Mouse (Mus musculus) cerebral cortex, adult 2 months (tissue): ENCODE measurements around the gene Gdpgp1.

Experiments
- WGBS: fragments of 180-500 bp; shearing (Covaris S2); methylation state at CpG from one replicate; pipeline ENCODE4 v1.1.7; 2018; 5-methylcytosine and 5-hydroxymethylcytosine counted together

Gene Gdpgp1

DNA sequence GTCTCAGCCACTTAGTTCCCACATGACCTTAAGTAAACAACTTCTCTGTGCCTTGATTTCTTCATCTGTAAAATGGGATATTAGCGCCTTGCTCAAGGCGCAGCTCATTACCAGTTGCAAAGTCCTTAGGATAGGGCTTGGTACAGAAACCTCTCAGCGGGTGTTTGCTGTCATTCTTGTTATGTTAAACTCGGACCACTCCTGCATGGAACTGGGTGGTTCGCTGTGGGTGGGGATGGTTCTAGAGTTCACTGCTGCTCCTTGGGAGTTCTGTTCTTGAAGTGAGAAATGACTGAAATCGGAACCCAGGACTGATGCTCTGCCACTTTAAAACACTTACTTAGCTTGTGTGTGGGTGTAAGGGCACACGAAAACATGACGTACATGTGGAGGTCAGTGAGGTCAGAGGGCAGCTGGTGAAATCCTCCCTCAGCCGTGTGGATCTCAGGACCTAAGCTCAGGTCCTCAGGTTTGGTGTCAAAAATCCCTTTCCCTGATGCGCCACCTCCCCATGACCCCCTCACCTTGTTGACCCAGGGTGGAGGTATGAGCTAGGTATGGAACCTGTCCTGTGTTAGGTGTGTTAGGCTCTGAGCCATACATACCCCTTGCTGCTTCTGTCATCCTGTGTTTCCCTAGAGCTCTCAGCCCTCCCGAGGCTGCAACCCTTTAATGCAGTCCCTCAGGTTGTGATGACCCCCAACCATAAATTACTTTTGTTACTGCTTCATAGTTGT is 32.6 kb upstream of the Gdpgp1 start:
- 80% methylated on average over 11 of the region's 11 CpGs for WGBS

DNA sequence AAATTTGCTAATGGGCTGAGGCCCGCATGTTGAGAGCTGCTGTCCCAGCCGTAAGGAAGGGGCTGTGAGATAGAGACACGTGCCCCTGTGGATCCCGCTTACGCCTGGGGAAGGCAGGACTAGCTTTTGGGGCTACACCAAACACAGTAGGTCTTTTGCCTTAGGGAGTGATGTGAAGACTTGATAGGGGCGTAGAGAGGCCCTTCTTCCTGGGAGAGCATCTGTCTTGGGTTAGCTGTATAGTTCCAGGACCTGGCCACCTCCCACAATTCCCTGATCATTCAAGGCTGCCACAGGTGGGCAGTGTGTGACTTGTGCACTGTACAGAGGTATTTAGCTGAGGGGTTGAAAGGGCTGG is 32.1 kb upstream of the Gdpgp1 start:
- 83% methylated on average over 6 of the region's 6 CpGs for WGBS

GRCm38 (mm10) chr7:80200963-80201539 is 31.6 kb upstream of the Gdpgp1 start:
- WGBS = 87% methylated on average over 5 of the region's 5 CpGs

DNA sequence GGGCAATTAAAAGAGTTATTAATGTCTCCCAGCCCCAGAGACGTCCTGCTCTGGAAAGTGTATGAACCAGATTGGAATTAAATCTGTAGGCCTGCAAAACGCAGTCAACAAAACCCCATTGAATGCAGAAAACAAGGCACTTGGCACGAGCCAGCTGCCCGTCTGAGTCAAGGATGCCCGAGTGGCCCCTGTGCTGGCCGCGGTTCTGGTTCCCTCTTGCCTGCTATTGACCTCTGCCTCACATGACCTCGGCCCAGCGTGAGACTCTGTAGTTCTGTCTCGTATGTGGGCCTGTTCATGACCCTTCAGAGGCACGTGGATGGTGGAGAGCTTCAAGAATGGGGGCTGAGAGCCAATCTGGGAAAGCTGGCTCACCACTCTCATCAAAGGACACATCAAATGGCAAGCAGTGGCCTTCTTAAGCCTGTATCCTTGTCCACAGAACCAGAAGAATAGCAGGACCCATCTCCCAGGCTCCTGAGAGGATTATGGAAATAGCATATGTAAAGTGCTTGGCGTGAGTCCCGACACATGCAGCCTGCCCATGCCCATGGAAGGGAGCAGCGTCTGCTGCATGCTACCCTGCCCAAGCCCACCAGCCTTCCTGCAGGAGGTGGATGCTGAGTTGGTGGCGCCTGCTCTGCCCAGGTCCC is 30.7 kb upstream of the Gdpgp1 start:
- 60% methylated on average over 15 of the region's 15 CpGs for WGBS

DNA sequence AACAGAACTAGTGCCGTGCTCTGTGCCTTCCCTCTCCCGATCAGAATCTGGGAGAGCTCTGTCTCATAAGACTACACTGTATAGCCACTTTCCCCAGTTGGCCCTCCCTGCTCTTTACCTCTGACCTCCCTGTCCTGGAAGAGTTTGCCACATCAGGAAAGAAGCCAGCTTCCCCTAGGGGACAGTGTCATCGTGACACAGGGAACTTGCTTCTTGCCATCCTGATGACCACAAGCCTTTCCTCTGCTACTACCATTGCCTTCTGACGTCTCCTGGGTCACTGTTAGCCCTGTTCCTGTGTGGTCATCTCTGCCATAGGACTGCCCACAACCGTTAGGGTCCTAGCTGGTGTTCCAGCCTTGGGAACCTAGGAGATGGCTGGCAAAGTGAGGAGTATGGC is 29.7 kb upstream of the Gdpgp1 start:
- WGBS = 79% methylated on average over 5 of the region's 5 CpGs

- WGBS = 76% methylated on average over 12 of the region's 12 CpGs
Observed at GRCm38 (mm10) chr7:80203638-80204096, 29.0 kb upstream of the Gdpgp1 start.

DNA sequence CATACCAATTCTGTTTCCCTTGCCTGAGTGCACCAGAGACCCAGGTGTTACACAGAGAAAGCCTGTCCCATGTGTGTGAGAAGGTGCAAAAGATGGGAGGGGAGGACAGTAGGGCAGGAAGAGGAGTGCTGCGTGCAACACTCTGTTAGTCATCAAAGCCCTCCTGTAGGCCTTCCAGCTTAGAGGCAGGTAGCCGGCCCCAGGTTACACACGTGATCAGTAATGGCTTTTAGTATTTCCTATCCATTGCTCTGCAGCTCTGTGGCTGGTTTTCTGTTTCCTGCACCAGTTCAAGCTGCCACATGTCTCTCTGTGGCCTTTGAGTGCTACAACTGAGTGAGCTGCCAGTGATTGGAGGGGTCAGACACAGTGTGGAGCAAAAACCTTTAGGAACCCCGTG is 28.3 kb upstream of the Gdpgp1 start:
- WGBS = 91% methylated on average over 4 of the region's 4 CpGs

DNA sequence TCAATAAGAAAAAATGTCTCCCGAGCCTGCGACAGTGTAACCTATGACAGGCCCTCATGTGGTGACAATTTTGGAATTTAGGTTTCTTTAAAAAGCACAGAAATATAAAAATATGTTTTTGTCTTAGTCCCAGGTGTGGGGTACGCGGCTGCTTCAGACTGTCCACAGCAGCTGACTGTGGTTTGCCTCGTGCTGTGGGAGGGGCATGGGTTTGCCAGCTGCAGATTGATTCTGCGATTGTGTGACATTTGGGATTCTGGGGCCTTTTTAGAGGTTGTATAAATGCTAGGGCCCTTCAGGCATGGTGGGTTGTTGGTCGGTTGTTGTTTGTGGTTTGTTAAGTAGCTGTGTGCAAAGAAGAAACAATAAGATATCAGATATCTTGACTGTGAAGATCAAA is 27.7 kb upstream of the Gdpgp1 start:
- 84% methylated on average over 7 of the region's 7 CpGs for WGBS

GRCm38 (mm10) chr7:80205705-80206589 is 26.7 kb upstream of the Gdpgp1 start:
- WGBS = 88% methylated on average over 12 of the region's 12 CpGs

- WGBS = 65% methylated on average over 3 of the region's 3 CpGs
Observed at GRCm38 (mm10) chr7:80207314-80207731, 25.3 kb upstream of the Gdpgp1 start.

GRCm38 (mm10) chr7:80208026-80208642 is 24.5 kb upstream of the Gdpgp1 start:
- 73% methylated on average over 18 of the region's 18 CpGs for WGBS

DNA sequence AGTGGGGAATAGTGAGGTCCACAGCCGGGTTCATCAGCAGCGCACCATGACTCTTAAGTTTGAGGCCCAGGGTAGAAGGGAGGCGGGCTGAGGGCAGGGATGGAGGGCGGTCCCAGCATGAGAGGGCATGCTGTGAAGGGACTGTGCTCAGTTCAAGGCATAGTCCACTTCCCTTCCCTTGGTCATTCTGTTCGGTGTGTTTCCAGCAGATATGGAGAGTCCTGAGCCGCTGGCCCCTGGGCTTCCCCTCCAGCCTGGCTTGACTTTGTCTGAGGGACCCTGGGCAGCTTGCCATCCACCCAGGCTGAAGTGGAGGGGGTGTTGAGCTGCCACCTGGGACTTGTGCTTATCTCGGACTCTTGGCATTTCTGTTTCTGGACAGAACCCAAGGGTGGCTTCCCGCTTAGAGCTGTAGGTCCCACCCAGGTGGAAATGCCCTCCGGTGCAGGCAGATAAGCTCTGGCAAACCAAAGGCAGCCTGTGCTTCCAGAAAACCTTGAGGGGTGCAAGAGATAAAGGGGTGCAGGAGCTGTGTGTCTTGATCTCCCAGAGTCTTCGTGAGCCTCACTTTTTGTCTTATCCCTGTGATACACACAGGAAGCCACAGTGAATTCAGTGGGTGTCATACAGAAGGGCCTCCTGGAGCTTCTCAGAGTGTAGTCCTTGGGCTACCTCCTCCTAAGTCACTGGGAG is 23.8 kb upstream of the Gdpgp1 start:
- WGBS = 58% methylated on average over 10 of the region's 10 CpGs

DNA sequence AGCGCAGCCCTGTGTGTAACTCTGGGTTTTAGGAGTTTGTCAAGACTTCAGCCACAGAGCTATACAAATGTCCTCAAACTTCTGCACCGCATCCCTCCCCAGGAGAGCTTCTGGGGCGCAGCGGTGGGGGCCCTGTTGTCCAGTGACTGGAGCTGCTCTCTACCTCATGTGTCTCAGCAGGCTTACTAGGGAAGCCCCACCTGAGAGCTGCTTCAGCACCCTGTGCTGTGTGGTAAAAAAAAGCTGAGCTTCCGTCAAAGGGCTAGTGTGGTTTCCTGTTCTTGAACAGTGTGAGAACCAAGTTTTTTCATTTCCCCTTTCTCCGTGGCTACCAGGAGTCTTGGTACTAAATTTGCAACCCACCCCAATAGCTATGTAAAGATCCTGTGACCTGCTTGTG is 23.0 kb upstream of the Gdpgp1 start:
- 75% methylated on average over 6 of the region's 6 CpGs for WGBS

- WGBS = 85% methylated on average over 4 of the region's 4 CpGs
Observed at GRCm38 (mm10) chr7:80210982-80211381, 21.7 kb upstream of the Gdpgp1 start.

DNA sequence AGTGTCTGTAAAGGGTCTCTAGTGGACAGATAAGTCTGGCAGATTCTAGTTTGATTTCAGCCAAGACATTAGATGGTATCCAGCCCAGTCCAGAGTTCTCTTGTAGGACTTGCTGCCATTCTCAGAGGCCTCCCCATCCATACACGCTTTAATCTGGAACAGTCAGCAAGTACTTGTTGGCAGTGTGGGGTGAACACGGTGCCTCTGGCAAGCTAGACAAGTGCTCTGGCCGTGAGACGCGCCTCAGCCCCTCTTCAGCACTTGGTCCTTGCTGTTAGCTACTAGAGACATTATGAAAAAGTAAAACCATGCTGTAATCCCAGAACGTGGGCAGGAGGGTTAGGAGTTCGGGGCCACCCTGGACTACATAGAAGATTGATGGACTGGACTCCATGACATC is 19.1 kb upstream of the Gdpgp1 start:
- WGBS = 84% methylated on average over 7 of the region's 7 CpGs

- WGBS = 87% methylated on average over 8 of the region's 8 CpGs
Observed at GRCm38 (mm10) chr7:80214459-80214858, 18.2 kb upstream of the Gdpgp1 start.

- 38% methylated on average over 4 of the region's 4 CpGs for WGBS
Observed at GRCm38 (mm10) chr7:80215398-80215797, 17.3 kb upstream of the Gdpgp1 start.

DNA sequence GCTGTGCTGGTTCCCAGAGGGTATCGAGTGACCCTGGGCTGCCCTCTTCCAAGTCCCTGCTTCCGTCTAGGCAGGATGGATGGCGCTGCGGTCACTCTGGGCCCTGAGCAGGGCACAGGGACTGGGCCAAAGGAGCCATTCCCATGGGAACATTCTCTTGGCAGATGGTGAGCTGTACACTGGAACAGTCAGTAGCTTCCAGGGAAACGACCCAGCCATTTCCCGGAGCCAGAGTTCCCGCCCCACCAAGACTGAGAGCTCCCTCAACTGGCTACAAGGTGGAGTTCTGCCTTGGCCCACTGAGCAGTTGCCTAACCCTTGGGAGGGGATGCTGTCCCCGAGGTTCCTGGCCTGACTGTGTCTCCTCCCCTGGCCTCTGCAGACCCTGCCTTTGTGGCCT is 16.1 kb upstream of the Gdpgp1 start:
- WGBS = 68% methylated on average over 8 of the region's 8 CpGs

DNA sequence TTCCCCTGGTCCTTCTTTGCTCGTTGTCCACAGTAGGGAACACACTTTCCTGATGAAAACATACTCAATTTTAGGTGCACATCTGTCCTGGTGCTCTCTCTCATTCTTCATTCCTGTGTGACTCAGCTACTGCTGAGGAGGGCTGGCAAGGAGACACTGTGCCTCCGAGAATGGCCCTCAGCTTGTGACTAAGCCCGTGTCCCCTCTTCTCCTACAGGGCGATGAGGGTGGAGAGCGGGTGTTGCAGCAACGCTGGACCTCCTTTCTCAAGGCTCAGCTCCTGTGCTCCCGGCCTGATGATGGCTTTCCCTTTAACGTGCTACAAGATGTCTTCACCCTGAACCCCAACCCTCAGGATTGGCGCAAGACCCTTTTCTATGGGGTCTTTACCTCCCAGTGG is 14.0 kb upstream of the Gdpgp1 start:
- 87% methylated on average over 9 of the region's 9 CpGs for WGBS

GRCm38 (mm10) chr7:80220237-80220797 is 12.3 kb upstream of the Gdpgp1 start:
- WGBS = 93% methylated on average over 9 of the region's 9 CpGs
